Mouse (Mus musculus) cortical plate, adult 2 months (tissue): ENCODE measurements at regions not wholly inside any gene's neighbourhood (a gene's known extent, or its start where the extent isn't known, plus 50 kb on each side); places are given as distances from the start of the nearest gene placed in this dataset.

Source experiments
- H3K27ac ChIP-seq: fragments of 200-500 bp; 2 replicates; pipeline ENCODE4 v1.5.1; 2012; ENCODE audit warnings: low read length, control low read depth, inconsistent platforms; ENCODE audit not compliant: insufficient read depth
- H3K4me1 ChIP-seq: fragments of 200-500 bp; 2 replicates; pipeline ENCODE4 v1.6.1; 2011; ENCODE audit warnings: low read length; ENCODE audit not compliant: control insufficient read depth, insufficient read depth
- H3K4me3 ChIP-seq: fragments of 200-500 bp; 2 replicates; pipeline ENCODE4 v1.5.1; 2011; ENCODE audit warnings: mild to moderate bottlenecking, low read length, control low read depth; ENCODE audit not compliant: insufficient read depth
- CTCF ChIP-seq: fragments of 200-500 bp; IDR thresholded peaks from 2 replicates; pipeline ENCODE4 v1.5.1; 2011; ENCODE audit warnings: mild to moderate bottlenecking, control low read depth, low read length; ENCODE audit not compliant: insufficient read depth; ENCODE audit errors: extremely low read depth
- POLR2A ChIP-seq: fragments of 200-500 bp; IDR thresholded peaks from 2 replicates; pipeline ENCODE4 v1.6.1; 2011; ENCODE audit warnings: mild to moderate bottlenecking, low read length, control low read depth; ENCODE audit not compliant: insufficient read depth; ENCODE audit errors: extremely low read depth

- TF ChIP-seq POLR2A (no peak), CTCF (no peak)
- Histone ChIP-seq H3K4me3 (no peak overlapping the region), H3K4me1 (no peaks in the 10 kb centered on the region), H3K27ac (no peak overlapping the region)
Observed at GRCm38 (mm10) chr13:72393366-72393765, 235.3 kb upstream of the Irx2 start.

GRCm38 (mm10) chr13:72400677-72401076, 227.9 kb upstream of the Irx2 start:
- no peak overlapping the region for H3K4me3 ChIP-seq
- H3K27ac ChIP-seq, result no peak overlapping the region
- TF ChIP-seq POLR2A (no peak), CTCF (no peak)
- H3K4me1 ChIP-seq, result 0 out of 2 replicates have a peak, but pooled peaks cover 1% of the 10 kb centered on the region

GRCm38 (mm10) chr13:72409238-72409965, 219.2 kb upstream of the Irx2 start:
- Histone ChIP-seq H3K4me3 (no peak overlapping the region), H3K4me1 (no peaks in the 10 kb centered on the region), H3K27ac (no peak overlapping the region)
- TF ChIP-seq CTCF (no peak), POLR2A (no peak)

- H3K27ac ChIP-seq, result no peak overlapping the region
- no peak overlapping the region for H3K4me3 ChIP-seq
- no peaks in the 10 kb centered on the region for H3K4me1 ChIP-seq
- TF ChIP-seq CTCF (no peak), POLR2A (no peak)
Observed at GRCm38 (mm10) chr13:72412656-72413055, 216.0 kb upstream of the Irx2 start.

GRCm38 (mm10) chr13:72416981-72417380, 211.6 kb upstream of the Irx2 start:
- Histone ChIP-seq H3K4me3 (no peak overlapping the region), H3K27ac (no peak overlapping the region), H3K4me1 (no peaks in the 10 kb centered on the region)
- no peak for TF ChIP-seq CTCF
- TF ChIP-seq POLR2A, result no peak

GRCm38 (mm10) chr13:72417816-72418215, 210.8 kb upstream of the Irx2 start:
- TF ChIP-seq CTCF, result no peak
- TF ChIP-seq POLR2A, result no peak
- Histone ChIP-seq H3K4me1 (no peaks in the 10 kb centered on the region), H3K4me3 (no peak overlapping the region), H3K27ac (no peak overlapping the region)

GRCm38 (mm10) chr13:72418285-72418684, 210.3 kb upstream of the Irx2 start:
- Histone ChIP-seq H3K4me1 (no peaks in the 10 kb centered on the region), H3K27ac (no peak overlapping the region), H3K4me3 (no peak overlapping the region)
- TF ChIP-seq POLR2A (no peak), CTCF (no peak)

GRCm38 (mm10) chr13:72419532-72419931, 209.1 kb upstream of the Irx2 start:
- Histone ChIP-seq H3K27ac (no peak overlapping the region), H3K4me3 (no peak overlapping the region), H3K4me1 (no peaks in the 10 kb centered on the region)
- no peak for TF ChIP-seq CTCF
- no peak for TF ChIP-seq POLR2A

GRCm38 (mm10) chr13:72425917-72426316, 202.7 kb upstream of the Irx2 start:
- H3K4me3 ChIP-seq, result no peak overlapping the region
- no peaks in the 10 kb centered on the region for H3K4me1 ChIP-seq
- H3K27ac ChIP-seq, result no peak overlapping the region
- no peak for TF ChIP-seq CTCF
- TF ChIP-seq POLR2A, result no peak

GRCm38 (mm10) chr13:72445336-72445735, 183.3 kb upstream of the Irx2 start:
- no peak for TF ChIP-seq CTCF
- no peaks in the 10 kb centered on the region for H3K4me1 ChIP-seq
- no peak overlapping the region for H3K4me3 ChIP-seq
- H3K27ac ChIP-seq, result no peak overlapping the region
